Mouse (Mus musculus) embryo, embryonic 11.5 days (tissue): ENCODE results near the gene Fkbp11.

Experiments used
- DNase-seq: peaks from one replicate; pipeline ENCODE4 v3.0.0-alpha.2; 2012; ENCODE audit warnings: low read depth, low spot score

The Fkbp11 gene

DNA sequence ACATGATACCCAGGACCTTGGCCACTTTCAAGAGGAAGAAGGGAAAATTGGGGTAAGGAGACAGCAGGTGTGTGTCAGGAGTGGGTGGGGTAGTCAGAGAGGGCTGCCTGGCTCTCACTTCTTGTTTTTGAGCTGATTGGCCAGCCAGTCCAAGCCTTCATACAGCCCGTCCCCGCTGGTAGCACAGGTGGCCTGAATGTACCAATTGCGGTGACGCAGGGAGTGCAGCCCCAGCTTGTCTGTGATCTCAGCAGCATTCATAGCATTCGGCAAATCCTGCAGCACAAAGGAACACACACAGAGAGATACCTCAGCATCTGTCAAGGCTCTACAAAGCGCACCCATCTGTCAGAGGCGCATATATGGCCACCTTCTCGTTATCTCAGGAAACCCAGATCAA lies 12.2 kb upstream of the Fkbp11 start:
- DNase-seq, result no peak

DNA sequence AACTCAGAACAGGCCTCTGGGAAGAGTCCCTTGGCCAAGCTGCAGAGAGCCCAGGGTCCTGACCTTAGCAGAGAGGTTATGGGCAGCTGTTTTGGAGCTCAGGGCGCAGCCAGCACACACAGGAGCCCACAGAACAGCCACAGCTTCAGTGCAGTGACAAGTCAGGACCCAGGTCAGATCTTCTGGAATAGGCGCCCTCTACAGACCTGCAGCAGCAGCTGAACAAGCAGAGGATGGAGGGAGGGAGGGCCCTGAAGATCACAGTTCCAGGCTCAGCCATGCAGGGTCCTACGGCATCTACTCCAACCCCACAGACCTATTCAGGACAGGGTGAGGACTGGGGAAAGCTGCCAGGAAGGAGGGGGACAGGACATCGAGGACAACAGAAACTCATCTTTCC lies 10.8 kb upstream of the Fkbp11 start:
- no peak for DNase-seq

- no peak for DNase-seq
These were observed 9.9 kb upstream of the Fkbp11 start for GRCm38 (mm10) chr15:98737881-98738280.

DNA sequence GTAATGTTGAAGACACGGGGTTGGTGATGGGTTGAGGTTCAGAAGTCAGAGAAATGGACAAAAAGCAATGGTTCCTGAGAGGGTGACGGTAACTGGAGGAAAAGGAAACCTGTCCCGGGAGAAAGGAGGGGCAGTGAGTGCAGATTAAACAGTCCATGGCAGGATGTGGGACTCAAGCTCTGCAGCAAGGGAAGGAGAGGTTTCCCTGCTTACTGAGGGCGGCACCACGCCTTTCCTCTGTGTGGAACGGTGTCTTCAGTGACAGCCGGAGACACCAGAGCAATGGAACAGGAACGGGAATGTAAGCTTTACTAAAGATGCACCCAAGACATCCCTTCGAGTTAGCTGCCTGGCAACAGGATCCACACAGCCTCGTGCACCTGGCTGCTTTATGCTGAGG lies 8.5 kb upstream of the Fkbp11 start:
- DNase-seq, result no peak

- no peak for DNase-seq
These were observed 6.1 kb upstream of the Fkbp11 start for GRCm38 (mm10) chr15:98733976-98734566.

- no peak for DNase-seq
These were observed 5.4 kb upstream of the Fkbp11 start for GRCm38 (mm10) chr15:98733370-98733769.

GRCm38 (mm10) chr15:98732006-98732531 lies 4.1 kb upstream of the Fkbp11 start:
- no peak for DNase-seq

GRCm38 (mm10) chr15:98730790-98731189 lies 2.8 kb upstream of the Fkbp11 start:
- DNase-seq, result no peak

- DNase-seq, result no peak
These were observed 2.0 kb upstream of the Fkbp11 start for GRCm38 (mm10) chr15:98729791-98730545.

- DNase-seq, result no peak
These were observed 368 bp upstream of the Fkbp11 start for GRCm38 (mm10) chr15:98728366-98728765.

DNA sequence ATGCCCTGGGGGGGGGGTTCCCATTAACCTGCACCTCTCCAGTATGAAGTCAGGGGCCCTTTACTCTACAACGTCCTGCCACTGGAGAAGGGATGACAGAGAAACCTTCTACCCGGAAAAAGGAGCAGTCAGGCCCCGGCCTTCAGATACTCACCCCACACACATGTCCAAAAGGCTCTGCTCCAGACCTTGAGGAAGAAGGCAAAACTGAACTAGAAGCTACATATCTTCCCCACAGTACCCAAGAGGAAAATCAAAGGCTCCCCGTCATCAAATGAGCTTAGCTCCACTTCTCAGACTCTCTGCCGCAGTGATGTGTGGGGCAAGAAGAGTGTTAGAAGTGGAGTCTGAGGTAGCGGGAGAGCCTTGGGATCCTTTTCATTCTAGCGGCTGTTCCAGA lies 1.3 kb downstream of the Fkbp11 start:
- no peak for DNase-seq

GRCm38 (mm10) chr15:98726079-98726478 lies 1.9 kb downstream of the Fkbp11 start:
- no peak for DNase-seq

DNA sequence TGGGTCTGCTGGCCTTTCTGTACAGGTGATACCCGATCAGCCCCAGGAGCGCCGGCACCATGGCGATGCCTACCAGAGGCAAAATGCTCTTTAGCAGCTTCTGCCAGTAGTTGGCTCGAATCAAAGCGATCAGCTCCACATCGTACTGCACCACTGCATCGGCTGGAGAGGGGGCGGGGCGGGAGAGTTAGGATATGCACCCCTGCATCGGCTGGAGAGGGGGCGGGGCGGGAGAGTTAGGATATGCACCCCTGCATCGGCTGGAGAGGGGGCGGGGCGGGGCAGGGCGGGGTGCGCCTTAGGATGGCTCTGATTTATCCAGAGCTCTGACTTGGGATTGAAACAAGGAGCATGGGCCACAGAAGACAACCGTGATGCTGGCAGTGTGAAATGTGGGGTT lies 3.6 kb downstream of the Fkbp11 start:
- DNase-seq, result no peak

- no peak for DNase-seq
These were observed 5.1 kb downstream of the Fkbp11 start for GRCm38 (mm10) chr15:98722854-98723253.

DNA sequence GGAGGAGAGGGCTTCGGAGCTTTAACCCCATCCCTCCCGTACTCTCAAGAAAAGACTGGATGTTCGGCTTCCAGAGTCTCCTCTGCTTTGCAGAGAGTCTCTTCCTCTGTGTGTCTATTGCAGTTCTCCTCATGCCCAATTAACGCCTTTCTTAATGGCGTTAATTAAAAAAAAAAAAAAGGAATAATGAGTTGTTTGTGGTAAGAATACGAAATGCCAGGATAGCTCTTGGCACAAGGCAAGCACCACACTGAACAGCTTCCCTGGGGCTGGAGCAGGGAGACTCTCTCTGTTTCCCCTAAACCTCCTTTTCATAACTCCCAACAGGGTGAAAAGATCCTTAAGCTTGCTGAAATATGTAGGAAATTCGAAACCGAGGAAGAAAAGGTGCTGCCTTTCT lies 5.8 kb downstream of the Fkbp11 start:
- no peak for DNase-seq

GRCm38 (mm10) chr15:98717301-98717700 lies 10.7 kb downstream of the Fkbp11 start:
- no peak for DNase-seq

DNA sequence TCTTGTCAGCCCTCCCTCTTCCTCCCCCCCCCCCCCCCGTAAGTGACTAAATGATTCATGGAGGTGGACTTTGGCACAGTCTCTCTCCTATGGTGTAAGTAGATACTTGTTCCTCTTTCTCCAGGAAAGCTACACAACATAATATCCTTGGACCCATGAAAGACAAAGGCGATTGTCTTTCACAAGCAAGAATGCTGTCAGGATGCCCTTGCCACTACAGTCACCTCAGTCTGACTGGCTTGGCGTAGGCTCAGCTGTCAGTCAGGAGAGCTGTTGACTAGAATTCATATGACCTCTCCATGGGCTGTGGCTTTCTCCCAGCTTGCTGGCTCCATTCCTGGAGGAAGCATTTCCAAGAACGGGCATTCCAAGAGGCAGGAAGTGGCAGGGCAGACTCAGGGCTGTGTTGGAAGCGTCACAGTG lies 13.8 kb downstream of the Fkbp11 start:
- DNase-seq, result no peak

DNA sequence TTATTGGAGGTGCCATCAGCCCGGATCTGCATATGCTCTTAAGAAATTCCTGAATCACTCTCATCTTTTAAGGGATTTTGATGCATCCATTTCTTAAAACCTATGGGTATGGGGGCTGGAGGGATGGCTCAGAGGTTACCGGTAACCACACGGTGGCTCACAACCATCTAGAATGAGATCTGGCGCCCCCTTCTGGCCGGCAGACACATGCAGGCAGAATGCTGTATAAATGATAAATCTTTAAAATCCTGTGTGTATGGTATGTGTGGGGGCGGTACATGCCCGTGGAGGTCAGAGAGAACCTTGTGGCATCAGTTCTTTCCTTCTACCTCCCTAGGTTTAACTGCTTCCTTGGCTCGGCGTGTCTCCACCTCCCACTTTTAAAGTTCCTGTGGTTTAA lies 17.6 kb downstream of the Fkbp11 start:
- no peak for DNase-seq

DNA sequence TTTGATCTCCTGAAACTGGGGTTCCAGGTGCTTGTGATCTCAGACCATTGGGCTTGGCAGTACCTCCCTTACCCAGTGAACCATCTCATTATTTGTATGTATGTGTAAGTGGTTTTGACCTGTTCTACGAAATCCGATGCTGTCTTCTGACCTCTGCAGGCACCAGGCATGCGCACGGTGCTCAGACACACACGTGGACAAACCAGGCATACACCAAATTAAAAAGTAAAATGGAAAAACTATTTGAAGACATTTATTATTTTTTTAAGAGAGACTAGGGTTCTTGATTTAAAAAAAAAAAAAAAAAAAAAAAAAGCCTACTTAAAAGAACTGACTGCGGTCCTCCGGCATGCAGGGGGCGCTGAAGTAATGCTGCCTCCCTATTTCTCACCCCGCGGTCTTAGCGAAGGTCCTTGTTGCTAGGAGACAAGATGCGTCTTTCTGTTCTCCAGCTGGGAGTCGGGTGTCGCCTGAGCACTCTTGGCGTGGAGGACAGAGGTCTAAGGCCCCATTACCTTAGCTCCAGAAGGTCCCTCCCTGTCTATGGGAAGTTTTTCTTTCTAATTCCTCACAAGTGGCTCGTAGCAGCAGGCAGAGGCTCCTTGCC lies 20.1 kb downstream of the Fkbp11 start, which contains the start of gene Ccdc65:
Gene Ccdc65, plus strand, starts transcription at position 442 of the 607 bp plus-strand sequence.
- DNase-seq, result peak; percentile 71

- DNase-seq, result no peak
These were observed 23.7 kb downstream of the Fkbp11 start for GRCm38 (mm10) chr15:98704312-98704711.

GRCm38 (mm10) chr15:98699190-98700105 lies 28.6 kb downstream of the Fkbp11 start:
- DNase-seq, result peak; percentile 69

DNA sequence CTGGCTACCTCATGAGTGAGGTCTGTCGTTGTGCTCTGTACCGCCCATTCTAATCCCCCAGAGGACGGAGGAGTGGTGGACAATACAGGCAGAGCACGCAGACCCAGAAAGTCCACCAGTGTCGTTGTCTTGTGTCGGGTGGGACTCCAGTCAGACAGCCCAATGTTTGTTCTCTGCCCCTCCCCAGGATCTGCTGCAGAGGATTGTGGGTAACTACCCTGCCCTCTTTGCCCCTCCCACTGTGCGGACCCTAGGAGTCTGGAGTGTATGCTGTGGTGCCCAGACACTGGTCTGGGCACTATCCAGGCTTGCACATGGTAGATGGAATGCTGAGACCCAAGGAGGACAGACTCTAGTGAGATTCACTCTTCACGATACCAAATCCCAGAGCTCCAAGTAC lies 31.8 kb downstream of the Fkbp11 start:
- no peak for DNase-seq
